Mouse (Mus musculus): Measurements from ENCODE around the gene Gm10300. TPM values are rescaled to one million over a fixed set of nuclear protein-coding genes. Genes with fewer than 3 reads are reported as not detected.
A peak's percentile ranks its signal among the peaks of the same experiment; 100 is the strongest.

Gm10300 gene
- polyA plus RNA-seq, 1 experiment from 2014 or later = not detected

DNA sequence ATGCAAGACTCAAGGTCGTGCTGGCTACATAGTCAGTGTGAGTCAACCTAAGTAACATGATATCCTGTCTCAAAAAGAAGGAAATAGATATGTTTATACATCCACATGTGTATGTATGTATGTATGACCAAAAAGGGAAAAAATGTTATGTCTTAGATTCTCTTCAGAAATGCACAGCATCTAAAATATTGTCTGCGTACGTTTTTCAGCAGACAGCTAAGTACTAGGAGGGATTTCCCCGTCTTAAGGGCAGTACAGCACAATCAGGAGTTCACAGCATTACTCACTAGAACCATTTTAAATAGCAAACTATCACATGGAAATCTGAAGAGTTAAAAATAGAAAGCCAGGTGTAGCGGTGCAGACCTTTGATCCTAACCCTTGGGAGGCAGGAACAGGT lies 37.4 kb upstream of the Gm10300 start:
- Histone ChIP-seq H3K4me2 (ENCODE audit: low read depth, low read length) (no peak overlapping the region), H3K27me3 (replicated peaks; ENCODE audit: control insufficient read depth, insufficient read depth, low read length) (no peaks in the 10 kb centered on the region), H3K4me1 (ENCODE audit: control insufficient read depth, insufficient read depth, low read length) (0 out of 2 replicates have a peak, but pooled peaks cover 3% of the 10 kb centered on the region), H3K4me3 (ENCODE audit: low read length) (no peak overlapping the region), H3K9me3 (ENCODE audit: control insufficient read depth, low read length) (no peaks in the 10 kb centered on the region), H3K9ac (ENCODE audit: low read depth, low read length) (no peak overlapping the region), H3K36me3 (ENCODE audit: control insufficient read depth, insufficient read depth, low read length) (no peaks in the 10 kb centered on the region), H3K27ac (ENCODE audit: low read length) (no peak overlapping the region)
- no peak; the same call in 1 of the 2 replicates for ATAC-seq
- 52% methylated on average over 5 of the region's 5 CpGs for WGBS

DNA sequence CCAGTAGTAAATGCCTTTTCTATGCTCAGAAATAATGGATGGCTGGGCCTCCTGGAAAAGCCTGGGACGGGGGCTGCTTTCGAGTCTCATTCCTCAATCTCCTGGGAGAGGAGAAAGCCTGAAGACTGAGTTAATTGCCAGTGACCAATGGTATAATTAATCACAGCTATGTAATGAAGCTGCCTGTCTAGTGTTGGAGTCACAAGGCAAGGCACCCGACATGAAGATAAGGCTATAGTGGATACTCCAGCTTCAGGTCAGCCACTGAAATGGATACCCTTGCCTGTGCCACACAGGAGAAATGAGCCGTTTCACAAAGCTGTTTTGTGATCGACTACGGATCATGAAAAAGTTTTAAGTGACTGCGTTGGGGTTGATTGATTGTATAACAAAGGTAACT lies 36.5 kb upstream of the Gm10300 start:
- H3K9ac ChIP-seq (ENCODE audit: low read depth, low read length) = no peak overlapping the region
- H3K9me3 ChIP-seq (ENCODE audit: control insufficient read depth, low read length) = no peaks in the 10 kb centered on the region
- no peak overlapping the region for H3K4me3 ChIP-seq (ENCODE audit: low read length)
- WGBS = 47% methylated on average over 7 of the region's 7 CpGs
- H3K36me3 ChIP-seq (ENCODE audit: control insufficient read depth, insufficient read depth, low read length) = no peaks in the 10 kb centered on the region
- no peaks in the 10 kb centered on the region for H3K27me3 ChIP-seq (replicated peaks; ENCODE audit: control insufficient read depth, insufficient read depth, low read length)
- H3K4me1 ChIP-seq (ENCODE audit: control insufficient read depth, insufficient read depth, low read length) = 0 out of 2 replicates have a peak, but pooled peaks cover 3% of the 10 kb centered on the region
- ATAC-seq = no peak
- no peak overlapping the region for H3K4me2 ChIP-seq (ENCODE audit: low read depth, low read length)
- H3K27ac ChIP-seq (ENCODE audit: low read length) = no peak overlapping the region

GRCm38 (mm10) chr4:132038809-132039208 lies 35.7 kb upstream of the Gm10300 start:
- Histone ChIP-seq H3K9ac (ENCODE audit: low read depth, low read length) (no peak overlapping the region), H3K36me3 (ENCODE audit: control insufficient read depth, insufficient read depth, low read length) (no peaks in the 10 kb centered on the region), H3K4me3 (ENCODE audit: low read length) (no peak overlapping the region), H3K9me3 (ENCODE audit: control insufficient read depth, low read length) (no peaks in the 10 kb centered on the region), H3K27me3 (replicated peaks; ENCODE audit: control insufficient read depth, insufficient read depth, low read length) (no peaks in the 10 kb centered on the region), H3K4me2 (ENCODE audit: low read depth, low read length) (no peak overlapping the region), H3K27ac (ENCODE audit: low read length) (no peak overlapping the region), H3K4me1 (ENCODE audit: control insufficient read depth, insufficient read depth, low read length) (0 out of 2 replicates have a peak, but pooled peaks cover 3% of the 10 kb centered on the region)
- no peak for ATAC-seq
- WGBS = 76% methylated on average over 2 of the region's 2 CpGs

DNA sequence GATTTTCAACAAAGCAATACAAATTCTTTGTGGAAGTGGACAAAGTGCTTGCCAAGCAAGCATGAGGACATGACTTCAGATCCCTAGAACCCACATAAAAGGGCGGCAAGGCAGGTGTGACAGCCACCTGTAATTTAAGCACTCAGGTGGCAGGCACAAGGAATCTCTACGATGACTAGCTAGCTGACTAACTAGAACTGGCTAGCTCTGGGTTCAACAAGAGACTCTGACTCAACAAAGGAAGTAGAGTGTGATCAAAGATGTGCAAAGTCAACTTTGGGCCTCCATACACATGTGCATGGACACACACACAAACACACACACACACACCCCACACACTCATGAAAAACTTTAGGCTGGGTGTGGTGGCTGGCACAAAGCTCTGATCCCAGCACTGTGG lies 35.0 kb upstream of the Gm10300 start:
- Histone ChIP-seq H3K27ac (ENCODE audit: low read length) (no peak overlapping the region), H3K9me3 (ENCODE audit: control insufficient read depth, low read length) (no peaks in the 10 kb centered on the region), H3K36me3 (ENCODE audit: control insufficient read depth, insufficient read depth, low read length) (no peaks in the 10 kb centered on the region), H3K9ac (ENCODE audit: low read depth, low read length) (no peak overlapping the region), H3K4me1 (ENCODE audit: control insufficient read depth, insufficient read depth, low read length) (0 out of 2 replicates have a peak, but pooled peaks cover 3% of the 10 kb centered on the region), H3K27me3 (replicated peaks; ENCODE audit: control insufficient read depth, insufficient read depth, low read length) (no peaks in the 10 kb centered on the region), H3K4me2 (ENCODE audit: low read depth, low read length) (no peak overlapping the region), H3K4me3 (ENCODE audit: low read length) (no peak overlapping the region)
- 87% methylated on average over 2 of the region's 2 CpGs for WGBS
- ATAC-seq = no peak

GRCm38 (mm10) chr4:132039975-132040645 lies 34.4 kb upstream of the Gm10300 start:
- Histone ChIP-seq H3K27me3 (replicated peaks; ENCODE audit: control insufficient read depth, insufficient read depth, low read length) (no peaks in the 10 kb centered on the region), H3K9me3 (ENCODE audit: control insufficient read depth, low read length) (no peaks in the 10 kb centered on the region), H3K4me2 (ENCODE audit: low read depth, low read length) (no peak overlapping the region), H3K4me3 (ENCODE audit: low read length) (no peak overlapping the region), H3K36me3 (ENCODE audit: control insufficient read depth, insufficient read depth, low read length) (no peaks in the 10 kb centered on the region), H3K27ac (ENCODE audit: low read length) (no peak overlapping the region), H3K9ac (ENCODE audit: low read depth, low read length) (no peak overlapping the region), H3K4me1 (ENCODE audit: control insufficient read depth, insufficient read depth, low read length) (0 out of 2 replicates have a peak, but pooled peaks cover 3% of the 10 kb centered on the region)
- no peak for ATAC-seq
- 71% methylated on average over 8 of the region's 8 CpGs for WGBS

DNA sequence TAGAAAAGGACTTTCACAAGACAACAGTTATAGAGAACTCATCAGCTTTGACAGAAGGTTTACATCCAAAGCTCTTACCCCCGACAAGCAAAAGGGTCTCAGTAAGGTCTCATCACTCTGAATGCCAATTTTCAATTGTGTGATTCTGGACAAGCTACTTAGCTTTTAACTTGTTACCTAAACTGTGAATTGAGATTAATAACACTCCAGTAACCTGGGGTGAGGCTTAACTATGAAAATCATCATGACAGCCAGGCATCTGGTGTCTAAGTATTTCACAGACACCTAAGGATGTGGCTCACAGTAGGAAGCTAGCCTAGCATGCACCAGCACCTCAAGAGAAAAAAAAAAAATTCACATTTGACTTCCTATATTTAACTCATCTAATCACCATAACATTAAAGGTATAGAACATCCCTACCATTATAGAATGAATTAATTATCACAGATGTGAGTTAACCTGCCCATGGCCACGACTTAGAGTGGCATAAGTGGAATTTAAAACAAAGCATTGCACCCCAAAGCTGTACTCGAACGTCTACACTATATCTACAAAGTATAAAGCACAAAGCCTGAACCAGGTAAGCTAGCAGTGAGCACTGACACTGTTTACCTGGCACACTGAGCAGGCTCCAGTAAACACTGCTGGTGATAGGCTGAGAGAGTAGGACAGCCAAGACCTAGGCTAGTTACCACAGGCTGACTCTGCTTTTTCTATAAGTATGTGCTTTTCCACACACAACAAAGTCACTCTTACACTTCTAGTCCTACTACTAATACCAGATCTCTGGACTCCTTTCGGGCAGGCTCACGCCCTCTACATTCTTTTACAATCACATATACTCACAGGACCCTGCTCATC lies 32.8 kb upstream of the Gm10300 start:
- Histone ChIP-seq H3K27ac (ENCODE audit: low read length) (no peak overlapping the region), H3K4me3 (ENCODE audit: low read length) (no peak overlapping the region), H3K4me1 (ENCODE audit: control insufficient read depth, insufficient read depth, low read length) (0 out of 2 replicates have a peak, but pooled peaks cover 3% of the 10 kb centered on the region), H3K9ac (ENCODE audit: low read depth, low read length) (no peak overlapping the region), H3K4me2 (ENCODE audit: low read depth, low read length) (no peak overlapping the region), H3K27me3 (replicated peaks; ENCODE audit: control insufficient read depth, insufficient read depth, low read length) (no peaks in the 10 kb centered on the region), H3K9me3 (ENCODE audit: control insufficient read depth, low read length) (no peaks in the 10 kb centered on the region), H3K36me3 (ENCODE audit: control insufficient read depth, insufficient read depth, low read length) (no peaks in the 10 kb centered on the region)
- no peak for ATAC-seq
- 70% methylated on average over 6 of the region's 6 CpGs for WGBS

DNA sequence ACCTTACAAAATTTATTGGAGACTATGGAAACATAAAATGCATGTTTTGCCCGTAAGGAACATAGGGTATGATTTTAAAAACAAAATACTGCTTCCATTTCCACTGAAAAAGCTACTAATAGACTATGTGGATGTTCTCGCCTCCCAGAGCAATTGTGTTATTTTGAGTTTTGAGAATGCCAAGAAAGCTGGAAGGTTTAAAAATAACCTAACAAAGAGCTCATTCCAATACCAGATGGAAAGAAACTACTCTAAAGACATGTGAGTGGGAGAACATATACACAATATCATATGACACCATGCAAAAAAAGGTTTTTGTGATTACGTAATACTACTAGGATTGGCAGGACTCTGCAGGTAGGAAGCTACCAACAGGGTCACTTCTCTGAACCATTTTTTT lies 30.8 kb upstream of the Gm10300 start:
- Histone ChIP-seq H3K4me3 (ENCODE audit: low read length) (no peak overlapping the region), H3K36me3 (ENCODE audit: control insufficient read depth, insufficient read depth, low read length) (no peaks in the 10 kb centered on the region), H3K27me3 (replicated peaks; ENCODE audit: control insufficient read depth, insufficient read depth, low read length) (no peaks in the 10 kb centered on the region), H3K4me1 (ENCODE audit: control insufficient read depth, insufficient read depth, low read length) (peaks cover 5% of the 10 kb centered on the region), H3K4me2 (ENCODE audit: low read depth, low read length) (no peak overlapping the region), H3K9ac (ENCODE audit: low read depth, low read length) (no peak overlapping the region), H3K27ac (ENCODE audit: low read length) (no peak overlapping the region), H3K9me3 (ENCODE audit: control insufficient read depth, low read length) (no peaks in the 10 kb centered on the region)
- 87% methylated on average over 3 of the region's 3 CpGs for WGBS
- no peak for ATAC-seq

DNA sequence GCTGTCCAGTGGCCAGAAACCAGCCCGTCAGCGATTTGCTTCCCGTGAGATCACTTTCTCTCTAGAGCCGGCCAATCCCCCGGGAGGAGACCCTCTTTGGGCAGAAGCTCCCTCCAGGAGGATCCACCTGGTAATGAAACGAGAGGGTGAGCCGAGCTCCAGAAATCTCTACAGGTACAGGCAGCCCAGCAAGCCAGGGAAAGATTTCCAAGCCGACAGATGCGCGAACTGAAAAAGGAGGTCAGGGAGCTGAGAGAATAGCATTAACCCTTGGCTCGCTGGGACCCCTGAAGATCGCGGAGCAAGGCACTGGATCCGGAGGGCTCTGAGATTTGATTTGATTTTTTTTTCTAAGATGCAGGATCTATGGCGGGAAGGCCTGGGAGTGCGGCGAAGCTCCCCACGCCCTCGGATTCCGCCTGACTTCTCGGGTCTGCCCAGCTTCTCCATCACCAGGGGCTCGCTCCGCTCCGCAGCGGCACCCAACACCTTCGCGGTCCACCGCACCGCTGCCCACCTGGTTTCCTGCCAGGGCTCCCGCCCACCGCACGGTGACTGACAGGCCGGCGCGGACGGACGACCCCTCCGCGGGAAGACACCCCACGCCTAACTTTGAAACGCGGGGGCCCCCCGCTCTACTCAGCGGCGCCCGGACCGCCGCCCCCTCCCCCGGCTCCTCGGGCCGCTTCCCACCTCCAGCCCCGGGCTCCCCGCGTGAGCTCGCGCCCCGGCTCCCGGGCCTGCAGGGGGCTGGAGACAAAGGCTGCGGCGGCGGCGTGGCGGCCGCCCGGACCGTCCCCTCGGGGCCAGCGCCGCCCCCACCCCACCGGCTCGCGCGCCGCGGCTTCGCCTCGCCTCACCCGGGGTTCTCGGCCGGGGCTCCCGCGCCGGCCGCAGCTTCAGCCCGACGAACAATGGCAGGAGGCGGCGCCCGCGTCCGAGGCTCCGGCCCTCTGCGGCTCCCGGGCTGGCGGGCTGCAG lies 26.2 kb upstream of the Gm10300 start:
- H3K27me3 ChIP-seq (replicated peaks; ENCODE audit: control insufficient read depth, insufficient read depth, low read length) = no peaks in the 10 kb centered on the region
- no peaks in the 10 kb centered on the region for H3K9me3 ChIP-seq (ENCODE audit: control insufficient read depth, low read length)
- peak overlapping the region; percentile 91 for H3K9ac ChIP-seq (ENCODE audit: low read depth, low read length)
- peak overlapping the region; percentile 82 for H3K27ac ChIP-seq (ENCODE audit: low read length)
- H3K4me2 ChIP-seq (ENCODE audit: low read depth, low read length) = peak overlapping the region; percentile 98
- peak; percentile 17; the same call in 1 of the 2 replicates for ATAC-seq
- H3K36me3 ChIP-seq (ENCODE audit: control insufficient read depth, insufficient read depth, low read length) = no peaks in the 10 kb centered on the region
- peak overlapping the region; percentile 88 for H3K4me3 ChIP-seq (ENCODE audit: low read length)
- under 1% methylated on average over 91 of the region's 95 CpGs for WGBS
- peaks cover 11% of the 10 kb centered on the region for H3K4me1 ChIP-seq (ENCODE audit: control insufficient read depth, insufficient read depth, low read length)
